Mouse (Mus musculus) cortical plate, adult 2 months (tissue): ENCODE results near the gene Gm49395.

Experiments used
- CTCF ChIP-seq: fragments of 200-500 bp; IDR thresholded peaks from 2 replicates; pipeline ENCODE4 v1.5.1; 2011; ENCODE audit warnings: mild to moderate bottlenecking, control low read depth, low read length; ENCODE audit not compliant: insufficient read depth; ENCODE audit errors: extremely low read depth
- POLR2A ChIP-seq: fragments of 200-500 bp; IDR thresholded peaks from 2 replicates; pipeline ENCODE4 v1.6.1; 2011; ENCODE audit warnings: mild to moderate bottlenecking, low read length, control low read depth; ENCODE audit not compliant: insufficient read depth; ENCODE audit errors: extremely low read depth

DNA sequence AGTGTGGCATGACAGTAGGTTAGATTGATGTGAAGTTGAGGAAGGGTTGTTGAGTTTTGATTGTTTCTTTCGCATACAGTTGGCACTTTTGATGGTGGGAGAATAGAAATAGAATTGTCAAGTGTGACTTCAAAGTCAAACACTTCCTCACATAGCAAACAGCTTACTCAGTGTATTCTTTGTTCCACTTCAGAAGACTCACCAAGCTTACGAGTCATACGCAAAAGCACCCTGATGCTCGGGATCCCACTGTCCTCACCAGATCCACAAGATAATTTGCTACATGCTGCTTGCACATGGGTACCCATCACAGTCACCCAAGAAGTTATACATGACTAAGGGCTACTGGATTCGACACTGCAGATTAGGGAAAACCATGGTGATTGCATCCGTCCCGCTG lies 36.8 kb upstream of the Gm49395 start:
- no peak for TF ChIP-seq POLR2A
- TF ChIP-seq CTCF: no peak
